Mouse (Mus musculus) splenic B cell, adult 2 months (primary cell): Measurements from ENCODE around the gene Slc17a7.

Experiments used
- DNase-seq: peaks from one replicate; pipeline ENCODE4 v3.0.0-alpha.2; 2011; ENCODE audit warnings: low read depth, low spot score
- H3K27me3 ChIP-seq: 2 replicates; pipeline ENCODE4 v1.6.1; 2012; ENCODE audit warnings: mild to moderate bottlenecking, low read length, moderate library complexity, mixed read lengths; ENCODE audit not compliant: control insufficient read depth, poor library complexity, insufficient read depth, severe bottlenecking
- H3K36me3 ChIP-seq: 2 replicates; pipeline ENCODE4 v1.6.1; 2012; ENCODE audit warnings: mild to moderate bottlenecking, low read length, moderate library complexity, mixed read lengths; ENCODE audit not compliant: control insufficient read depth, poor library complexity, insufficient read depth, severe bottlenecking

Slc17a7 gene

GRCm38 (mm10) chr7:45126844-45127699 lies 36.7 kb upstream of the Slc17a7 start:
- Histone ChIP-seq H3K36me3 (peaks cover 13% of the 10 kb centered on the region), H3K27me3 (no peaks in the 10 kb centered on the region)
- no peak for DNase-seq

GRCm38 (mm10) chr7:45127700-45128224 lies 36.0 kb upstream of the Slc17a7 start:
- Histone ChIP-seq H3K36me3 (peaks cover 10% of the 10 kb centered on the region), H3K27me3 (no peaks in the 10 kb centered on the region)
- no peak for DNase-seq

- DNase-seq: peak; percentile 100
- Histone ChIP-seq H3K36me3 (peaks cover 15% of the 10 kb centered on the region), H3K27me3 (no peaks in the 10 kb centered on the region)
Observed at GRCm38 (mm10) chr7:45128624-45129246, 35.0 kb upstream of the Slc17a7 start, which contains the start of gene Rpl13a. Gene Rpl13a, minus strand, starts transcription at chr7:45128761.

- DNase-seq: no peak
- Histone ChIP-seq H3K27me3 (no peaks in the 10 kb centered on the region), H3K36me3 (peaks cover 16% of the 10 kb centered on the region)
Observed at GRCm38 (mm10) chr7:45129318-45129717, 34.4 kb upstream of the Slc17a7 start.

GRCm38 (mm10) chr7:45129776-45130512 lies 33.8 kb upstream of the Slc17a7 start:
- H3K27me3 ChIP-seq: no peaks in the 10 kb centered on the region
- DNase-seq: no peak
- peaks cover 16% of the 10 kb centered on the region for H3K36me3 ChIP-seq

- no peak for DNase-seq
- peaks cover 7% of the 10 kb centered on the region; the same call in 1 of the 2 replicates for H3K36me3 ChIP-seq
- no peaks in the 10 kb centered on the region for H3K27me3 ChIP-seq
Observed at GRCm38 (mm10) chr7:45131850-45132249, 31.9 kb upstream of the Slc17a7 start.

- DNase-seq: no peak
- H3K27me3 ChIP-seq: no peaks in the 10 kb centered on the region
- H3K36me3 ChIP-seq: peaks cover 7% of the 10 kb centered on the region; the same call in 1 of the 2 replicates
Observed at GRCm38 (mm10) chr7:45133446-45134159, 30.1 kb upstream of the Slc17a7 start.

GRCm38 (mm10) chr7:45134544-45135026 lies 29.2 kb upstream of the Slc17a7 start:
- DNase-seq: peak; percentile 51
- peaks cover 7% of the 10 kb centered on the region; the same call in 1 of the 2 replicates for H3K36me3 ChIP-seq
- H3K27me3 ChIP-seq: no peaks in the 10 kb centered on the region

GRCm38 (mm10) chr7:45135370-45135769 lies 28.4 kb upstream of the Slc17a7 start:
- no peaks in the 10 kb centered on the region for H3K27me3 ChIP-seq
- DNase-seq: no peak
- peaks cover 7% of the 10 kb centered on the region; the same call in 1 of the 2 replicates for H3K36me3 ChIP-seq

- Histone ChIP-seq H3K36me3 (peaks cover 7% of the 10 kb centered on the region; the same call in 1 of the 2 replicates), H3K27me3 (no peaks in the 10 kb centered on the region)
- peak; percentile 93 for DNase-seq
Observed at GRCm38 (mm10) chr7:45135993-45136567, 27.7 kb upstream of the Slc17a7 start, which contains the start of the genes Gm45713 and Flt3l. Gene Gm45713, minus strand, starts transcription at chr7:45136231. Gene Flt3l, minus strand, starts transcription at chr7:45136432.

GRCm38 (mm10) chr7:45137171-45138006 lies 26.4 kb upstream of the Slc17a7 start:
- H3K36me3 ChIP-seq: peaks cover 8% of the 10 kb centered on the region; the same call in 1 of the 2 replicates
- H3K27me3 ChIP-seq: no peaks in the 10 kb centered on the region
- no peak for DNase-seq

- Histone ChIP-seq H3K36me3 (peaks cover 5% of the 10 kb centered on the region; the same call in 1 of the 2 replicates), H3K27me3 (no peaks in the 10 kb centered on the region)
- no peak for DNase-seq
Observed at GRCm38 (mm10) chr7:45138403-45138802, 25.3 kb upstream of the Slc17a7 start.
